Mouse (Mus musculus): ENCODE results near the gene Mogat2. TPM values are rescaled to one million over a fixed set of nuclear protein-coding genes. Genes with fewer than 3 reads are reported as not detected.
A peak's percentile ranks its signal among the peaks of the same experiment; 100 is the strongest.

Gene Mogat2
- total RNA-seq, 2 experiments from 2014 or later: not detected

DNA sequence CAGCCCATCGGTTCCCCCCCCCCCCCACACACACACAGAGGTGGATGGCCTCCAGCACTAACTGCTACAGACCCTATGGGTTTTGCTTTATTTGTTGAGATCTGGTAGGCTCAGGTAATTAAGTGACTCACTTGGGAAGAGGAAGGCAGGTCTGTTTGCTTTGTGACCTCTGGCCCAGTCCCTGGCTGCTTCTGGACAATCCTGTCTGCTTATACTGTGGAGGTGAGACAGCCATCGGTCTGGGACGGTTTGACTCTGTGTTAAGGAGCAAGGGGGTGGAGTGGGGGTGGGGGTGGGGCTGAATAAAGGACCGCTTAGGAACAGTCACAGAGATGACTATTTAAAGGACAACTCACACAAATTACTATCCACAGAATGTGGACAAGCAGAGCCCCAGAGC, 38.1 kb downstream of the Mogat2 start:
- no peak for DNase-seq
- intact Hi-C loops (cut with DNase I): no loop called here

DNA sequence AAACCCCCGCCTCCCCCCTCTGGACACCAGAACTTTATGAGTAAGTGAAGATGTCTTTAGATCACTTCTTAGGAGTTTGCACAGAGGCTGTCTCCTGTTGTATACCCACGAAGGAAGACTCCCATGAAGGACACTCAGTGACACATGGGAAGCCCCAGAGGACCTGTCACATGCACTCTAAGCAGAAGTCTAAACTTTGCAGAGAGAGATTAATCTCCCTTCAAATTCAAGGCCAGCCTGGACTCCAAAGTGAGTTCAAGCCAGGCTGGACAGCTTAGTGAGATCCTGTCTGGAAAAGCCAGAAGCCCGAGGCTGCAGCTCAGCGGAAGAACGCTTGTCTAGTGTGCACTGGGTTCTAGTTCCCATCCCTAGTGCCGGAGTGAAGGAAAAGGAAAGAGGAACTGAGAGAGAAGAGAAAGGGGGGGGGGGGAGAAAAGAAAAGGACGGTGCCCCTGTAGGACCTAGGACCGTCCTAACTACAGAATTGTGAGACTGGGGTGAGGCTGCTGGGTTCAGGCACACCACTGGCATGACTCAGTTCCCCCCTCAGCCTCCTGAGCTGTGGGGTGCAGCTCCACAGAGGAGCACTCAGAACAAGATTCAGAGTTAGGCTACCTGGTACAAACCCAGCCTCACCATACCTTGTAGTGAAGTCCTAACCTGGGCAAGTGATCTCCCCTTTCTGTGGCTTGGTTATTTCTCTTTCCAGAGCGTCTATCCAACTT, 38.8 kb downstream of the Mogat2 start:
- intact Hi-C loops (cut with DNase I): no loop called here
- no peak for DNase-seq

GRCm38 (mm10) chr7:99198811-99199210, 39.6 kb downstream of the Mogat2 start:
- intact Hi-C loops (cut with DNase I): no loop called here
- DNase-seq: no peak

- DNase-seq: no peak
- intact Hi-C loops (cut with DNase I): no loop called here
Measured at GRCm38 (mm10) chr7:99194511-99194910, 43.9 kb downstream of the Mogat2 start.

DNA sequence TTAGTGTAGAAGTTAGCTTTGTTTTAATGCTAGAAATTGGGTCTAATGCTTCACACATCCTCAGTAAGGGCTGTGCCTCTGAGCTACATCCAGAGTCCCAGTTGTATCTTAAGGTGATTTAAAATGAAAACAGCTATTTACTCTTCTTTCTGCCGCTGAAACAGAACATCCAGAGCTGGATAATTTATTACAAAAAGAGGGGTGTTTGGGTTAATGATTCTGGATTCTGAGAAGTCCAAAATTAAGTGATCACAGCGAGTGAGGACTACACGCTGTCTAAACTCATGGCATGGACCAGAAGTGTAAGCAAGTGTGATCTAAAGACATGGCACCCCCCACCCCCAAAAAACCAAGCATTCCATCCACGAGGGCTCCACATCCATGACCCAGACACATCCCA, 44.5 kb downstream of the Mogat2 start:
- intact Hi-C loops (cut with DNase I): no loop called here
- no peak for DNase-seq

DNA sequence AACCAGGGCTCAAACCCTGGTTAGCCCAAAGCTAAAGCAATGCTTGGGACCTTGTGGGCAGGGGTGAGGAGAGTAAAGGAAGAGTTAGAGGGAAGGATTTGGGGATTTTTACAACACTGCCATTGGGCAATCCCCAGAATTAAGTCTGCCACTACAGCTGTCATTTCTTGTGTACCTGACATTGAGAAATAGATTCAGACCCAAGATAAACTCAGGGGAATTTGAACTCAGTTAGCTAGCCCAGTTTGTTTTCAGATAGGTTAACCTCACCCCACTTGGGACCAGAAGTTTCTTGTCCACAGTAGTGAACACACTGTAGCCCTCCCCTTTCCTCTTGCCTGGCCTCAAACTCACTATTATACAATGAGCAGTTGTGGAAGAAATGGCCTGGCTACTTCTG, 47.0 kb downstream of the Mogat2 start:
- intact Hi-C loops (cut with DNase I): no loop called here
- DNase-seq: no peak

- DNase-seq: no peak
- intact Hi-C loops (cut with DNase I): no loop called here
Measured at GRCm38 (mm10) chr7:99189885-99190284, 48.5 kb downstream of the Mogat2 start.

DNA sequence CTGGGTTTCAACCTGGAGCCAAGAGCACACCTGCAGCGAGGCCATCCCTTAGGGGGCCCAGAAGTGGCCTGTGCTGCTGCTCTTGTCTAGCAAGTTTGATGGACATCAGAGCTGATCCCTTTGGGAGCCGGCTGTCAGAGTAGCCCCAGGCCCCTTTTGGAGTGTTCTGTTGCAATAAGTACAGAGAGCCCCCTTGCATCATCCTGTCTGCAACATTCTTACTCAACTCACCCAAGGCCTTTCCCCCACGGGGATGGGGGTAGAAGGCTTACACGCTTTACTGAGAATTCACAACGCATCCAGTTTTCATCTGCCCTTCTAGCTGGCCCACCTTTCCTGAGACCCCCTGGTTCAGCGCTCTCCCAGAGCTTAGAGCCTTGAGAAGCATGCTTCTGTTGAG, 49.8 kb downstream of the Mogat2 start:
- intact Hi-C loops (cut with DNase I): no loop called here
- no peak for DNase-seq

DNA sequence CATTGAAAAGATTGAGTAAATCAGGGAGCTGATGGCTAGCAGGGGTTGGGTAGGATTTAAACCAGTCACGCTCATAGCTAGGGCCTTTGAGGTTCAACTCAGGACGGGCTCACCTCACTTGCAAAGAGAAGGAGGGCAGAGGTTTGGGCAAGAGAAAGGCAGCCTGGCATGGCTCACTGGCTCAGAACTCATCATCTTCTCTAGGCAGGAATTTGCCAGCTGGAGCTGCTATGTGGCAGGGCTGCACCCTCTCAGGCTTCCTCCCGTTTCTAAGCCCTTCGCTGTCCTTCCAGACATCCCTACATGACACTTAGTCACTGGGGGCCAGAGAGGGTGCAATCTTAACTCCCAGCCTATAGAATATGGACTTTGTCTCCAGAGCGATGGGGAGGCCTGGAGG, 51.0 kb downstream of the Mogat2 start:
- DNase-seq: no peak
- intact Hi-C loops (cut with DNase I): no loop called here

DNA sequence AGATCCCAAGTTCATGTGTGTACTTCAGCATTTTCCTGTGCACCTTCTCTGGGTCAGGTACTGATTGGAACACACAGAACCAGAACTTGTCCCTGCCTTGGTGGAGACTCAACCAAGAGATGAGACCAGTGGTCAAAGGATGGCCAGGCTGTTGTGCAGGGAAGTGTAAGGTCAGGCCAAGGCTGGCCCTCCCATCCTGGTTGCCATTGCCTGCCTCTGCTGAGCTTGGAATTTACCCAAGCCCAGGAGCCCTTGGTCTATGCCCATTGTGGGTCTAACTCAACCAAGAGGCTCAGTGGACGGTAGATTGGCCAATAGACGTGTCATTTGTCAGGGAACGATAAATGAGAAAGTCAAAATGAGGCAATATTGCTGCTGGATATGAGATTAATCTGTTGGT, 53.0 kb downstream of the Mogat2 start:
- intact Hi-C loops (cut with DNase I): no loop called here
- DNase-seq: no peak

DNA sequence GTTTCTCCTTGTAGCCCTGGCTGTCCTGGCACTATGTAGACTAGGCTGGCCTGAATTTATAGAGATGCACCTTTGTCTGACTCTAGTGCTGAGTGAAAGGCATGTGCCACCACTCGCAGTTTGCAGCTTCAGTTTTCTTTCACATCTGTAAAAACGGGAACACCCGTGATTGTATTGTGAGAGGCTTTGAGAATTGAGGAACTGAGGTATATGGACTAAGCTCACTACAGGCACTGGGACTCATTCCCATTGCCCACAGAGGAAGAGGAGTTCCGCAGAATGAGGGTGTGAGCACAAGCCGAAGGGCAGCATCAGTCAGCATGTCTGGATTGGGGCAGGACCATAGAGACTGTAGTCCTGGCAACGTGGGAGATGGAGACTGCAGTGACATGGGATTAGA, 54.7 kb downstream of the Mogat2 start:
- intact Hi-C loops (cut with DNase I): no loop called here
- no peak for DNase-seq

DNA sequence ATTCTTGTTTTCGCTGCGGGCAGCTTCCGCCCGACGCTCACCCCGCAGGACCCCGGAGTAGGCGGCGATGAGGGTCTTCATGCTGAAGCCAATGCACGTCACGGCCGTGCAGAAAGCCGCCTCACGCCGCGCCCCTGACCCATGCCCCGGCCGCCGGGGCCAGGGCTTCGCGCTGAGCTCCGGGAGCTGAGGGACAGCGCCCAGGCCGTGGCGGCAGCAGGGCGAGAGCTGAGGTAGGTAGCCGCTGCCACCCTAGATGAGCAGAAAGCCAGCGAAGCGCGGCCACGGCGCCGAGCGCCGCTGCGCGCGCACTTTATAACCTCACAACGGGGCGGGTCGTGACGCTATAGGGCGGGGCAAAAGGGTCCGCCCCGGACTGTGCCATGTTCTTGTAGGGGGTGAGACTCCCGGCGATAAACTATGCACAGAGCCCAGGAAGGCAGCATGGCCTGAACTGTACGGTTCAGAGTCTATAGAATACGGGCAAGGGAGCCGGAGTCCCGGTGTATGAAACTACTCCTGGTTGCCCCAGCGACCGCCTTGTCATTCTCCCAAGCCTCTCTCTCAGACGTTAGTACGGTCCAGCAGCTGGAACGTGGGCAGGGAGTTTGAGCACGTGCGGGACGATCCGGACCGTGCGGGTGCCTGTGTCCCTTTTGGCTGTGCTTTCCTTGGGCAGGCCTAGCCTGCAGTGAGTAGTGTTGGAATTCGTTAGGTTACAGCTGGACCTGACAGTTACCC, 55.8 kb downstream of the Mogat2 start, which contains the start of gene Dgat2:
Gene Dgat2, minus strand, starts transcription at position 288 of the 741 bp plus-strand sequence.
- intact Hi-C loops (cut with DNase I): no loop called here
- DNase-seq: peak; percentile 93 to 97

GRCm38 (mm10) chr7:99181619-99182431, 56.6 kb downstream of the Mogat2 start:
- intact Hi-C loops (cut with DNase I): loop anchor here (2.0 kb wide), 1 partner anchor 25 kb away; no protein-coding TSS in a partner anchor
- peak; percentile 26 to 31 for DNase-seq

DNA sequence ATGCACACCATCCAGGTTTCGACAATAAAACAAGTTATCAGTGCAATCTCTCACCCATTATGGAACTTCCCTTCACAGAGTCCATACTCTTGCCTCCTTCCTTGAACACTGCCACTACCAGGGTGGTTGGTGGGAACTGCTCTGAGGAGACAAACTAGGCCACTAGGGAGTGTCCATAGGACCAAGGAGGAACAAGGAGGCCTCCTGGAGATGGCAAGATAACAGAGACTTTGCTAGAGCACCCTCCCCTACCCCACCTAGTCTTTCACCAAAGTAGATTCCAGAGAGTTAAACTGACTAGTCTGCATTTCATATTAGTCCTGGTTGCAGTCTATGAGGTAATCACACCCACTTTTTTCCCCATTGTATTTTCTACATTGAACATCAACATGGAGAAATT, 58.3 kb downstream of the Mogat2 start:
- intact Hi-C loops (cut with DNase I): loop anchor here (2.0 kb wide), 1 partner anchor 23 kb away; no protein-coding TSS in a partner anchor
- DNase-seq: peak in 1 of 2 experiments; percentile 1

- intact Hi-C loops (cut with DNase I): no loop called here
- no peak for DNase-seq
Measured at GRCm38 (mm10) chr7:99179271-99179670, 59.1 kb downstream of the Mogat2 start.

DNA sequence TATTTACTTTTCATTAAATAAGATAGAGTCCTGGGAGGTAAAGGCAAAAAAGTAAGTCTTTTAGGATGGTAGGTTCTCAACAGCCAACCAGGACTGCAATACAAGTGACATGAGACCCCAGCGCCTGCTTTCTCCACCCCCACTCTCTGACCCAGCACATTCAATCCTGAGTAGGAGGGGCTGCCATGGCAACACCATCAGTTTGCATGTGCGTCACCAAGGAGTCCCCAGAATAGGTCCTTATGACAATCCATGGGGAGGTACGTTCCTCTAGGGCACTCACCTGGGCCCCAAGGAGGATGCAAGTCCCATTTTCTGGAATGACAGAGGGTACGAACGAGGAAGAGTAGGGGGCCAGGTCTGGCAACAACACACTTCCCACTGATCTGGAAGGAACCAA, 61.0 kb downstream of the Mogat2 start:
- intact Hi-C loops (cut with DNase I): no loop called here

DNA sequence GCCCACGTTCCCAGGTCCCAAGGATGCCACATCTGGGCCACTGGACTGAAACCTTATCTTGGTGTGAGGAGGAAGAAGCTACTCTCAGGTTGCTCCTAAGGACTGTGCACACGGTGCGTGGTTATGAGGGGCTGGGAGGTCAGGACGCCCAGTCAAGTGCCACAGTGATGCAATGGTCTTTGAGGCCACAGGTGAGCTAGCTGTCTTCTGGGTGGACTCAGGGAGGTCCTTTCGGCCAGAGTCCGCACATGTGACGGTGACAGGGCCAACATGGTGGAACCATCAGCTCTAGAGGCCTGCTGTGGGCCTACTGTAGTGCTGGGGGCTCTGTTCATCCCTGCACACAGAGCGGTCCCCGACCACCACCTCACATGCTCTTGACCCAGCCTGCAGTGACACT, 62.8 kb downstream of the Mogat2 start:
- intact Hi-C loops (cut with DNase I): no loop called here
- no peak for DNase-seq

More for the DNA sequence above, 61.0 kb downstream of the Mogat2 start:
- DNase-seq: peak in 1 of 2 experiments; percentile 1

- DNase-seq: no peak
- intact Hi-C loops (cut with DNase I): no loop called here
Measured at GRCm38 (mm10) chr7:99175118-99175517, 63.3 kb downstream of the Mogat2 start.

DNA sequence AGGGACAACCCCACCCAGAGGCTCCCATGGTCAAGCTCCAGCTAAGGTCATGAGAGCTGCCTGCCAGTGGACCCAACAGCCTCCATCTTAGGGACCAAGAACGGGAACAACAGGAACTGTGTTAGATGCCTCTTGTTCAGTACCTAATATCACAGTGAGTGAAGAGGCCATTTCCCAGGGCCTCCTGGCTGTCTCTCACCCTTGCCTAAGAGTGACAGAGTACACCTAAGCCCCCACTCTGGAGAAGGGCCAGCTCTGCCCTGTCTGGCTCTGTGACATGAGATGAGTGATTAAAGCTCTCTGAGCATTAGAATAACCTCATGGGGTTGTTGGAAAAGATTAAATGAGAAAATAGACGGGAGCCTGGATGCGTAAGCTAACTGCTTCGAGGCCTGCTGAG, 64.4 kb downstream of the Mogat2 start:
- DNase-seq: no peak
- intact Hi-C loops (cut with DNase I): no loop called here

- peak in 1 of 2 experiments; percentile 30 for DNase-seq
- intact Hi-C loops (cut with DNase I): no loop called here
Measured at GRCm38 (mm10) chr7:99172898-99173297, 65.5 kb downstream of the Mogat2 start.

Measured in heart, postnatal 36 days (tissue).